Mouse (Mus musculus) forebrain, embryonic 16.5 days (tissue): ENCODE measurements around the gene Itga9. TPM values are rescaled to one million over a fixed set of nuclear protein-coding genes. Genes with fewer than 3 reads are reported as not detected.
A peak's percentile ranks its signal among the peaks of the same experiment; 100 is the strongest.

ENCODE experiments used
- ATAC-seq: fragments of 200-750 bp; cut with Nextera tagmentation; 2 replicates; pipeline ENCODE4 v1.8.0; 2017; ENCODE audit warnings: mild to moderate bottlenecking, moderate library complexity
- H3K27ac ChIP-seq: fragments of 300-500 bp; sonication (generic); 2 replicates; pipeline ENCODE4 v1.5.1; 2014; ENCODE audit warnings: low read length, control low read depth
- H3K27me3 ChIP-seq: fragments of 300-500 bp; sonication (generic); replicated peaks from 2 replicates; pipeline ENCODE4 v1.6.1; 2014; ENCODE audit warnings: low read length; ENCODE audit not compliant: control insufficient read depth, insufficient read depth
- H3K36me3 ChIP-seq: fragments of 300-500 bp; sonication (generic); 2 replicates; pipeline ENCODE4 v1.6.1; 2014; ENCODE audit not compliant: control insufficient read depth, insufficient read depth
- H3K4me1 ChIP-seq: fragments of 300-500 bp; sonication (generic); replicated peaks from 2 replicates; pipeline ENCODE4 v1.6.1; 2014; ENCODE audit warnings: low read length; ENCODE audit not compliant: control insufficient read depth, insufficient read depth
- H3K4me2 ChIP-seq: fragments of 300-500 bp; sonication (generic); 2 replicates; pipeline ENCODE4 v1.6.1; 2014; ENCODE audit warnings: mild to moderate bottlenecking, low read length, control low read depth
- H3K4me3 ChIP-seq: fragments of 300-500 bp; sonication (generic); replicated peaks from 2 replicates; pipeline ENCODE4 v1.5.1; 2014; ENCODE audit warnings: mild to moderate bottlenecking, low read length, control low read depth
- H3K9ac ChIP-seq: fragments of 300-500 bp; sonication (generic); replicated peaks from 2 replicates; pipeline ENCODE4 v1.6.1; 2014; ENCODE audit warnings: low read depth, low read length, control low read depth
- H3K9me3 ChIP-seq: fragments of 300-500 bp; sonication (generic); 2 replicates; pipeline ENCODE4 v1.6.1; 2016; ENCODE audit warnings: low read length; ENCODE audit not compliant: control insufficient read depth
- WGBS: fragments of 180-500 bp; shearing (Covaris S2); extraction: QIAGEN DNeasy Blood & Tissue Kit; methylation state at CpG from one replicate; pipeline ENCODE4 v1.1.7; 2014; 5-methylcytosine and 5-hydroxymethylcytosine counted together
- polyA plus RNA-seq: library from polyadenylated mRNA; unstranded; fragments of >200 nt; fragmentation: Nextera tagmentation; extraction: Ambion mirVana; gene quantifications from 2 replicates; pipeline ENCODE4 v1.2.1, GENCODE M21; 2015

Gene Itga9
- polyA plus RNA-seq, 1 experiment from 2014 or later, result 1.2 TPM

- Histone ChIP-seq H3K9me3 (no peaks in the 10 kb centered on the region), H3K27me3 (no peaks in the 10 kb centered on the region), H3K9ac (no peak overlapping the region), H3K4me2 (no peak overlapping the region), H3K27ac (no peak overlapping the region), H3K4me3 (no peak overlapping the region), H3K36me3 (no peaks in the 10 kb centered on the region), H3K4me1 (peaks cover 9% of the 10 kb centered on the region)
- WGBS, result 80% methylated on average over 2 of the region's 2 CpGs
- ATAC-seq, result no peak
These were observed 95.3 kb downstream of the Itga9 start for GRCm38 (mm10) chr9:118701791-118702190.

GRCm38 (mm10) chr9:118703146-118703545 is 96.7 kb downstream of the Itga9 start:
- no peak for ATAC-seq
- H3K27me3 ChIP-seq, result no peaks in the 10 kb centered on the region
- 82% methylated on average over 3 of the region's 3 CpGs for WGBS
- H3K9me3 ChIP-seq, result no peaks in the 10 kb centered on the region
- no peak overlapping the region for H3K4me3 ChIP-seq
- H3K4me1 ChIP-seq, result peaks cover 11% of the 10 kb centered on the region
- no peak overlapping the region for H3K27ac ChIP-seq
- H3K9ac ChIP-seq, result no peak overlapping the region
- H3K4me2 ChIP-seq, result no peak overlapping the region
- no peaks in the 10 kb centered on the region for H3K36me3 ChIP-seq

GRCm38 (mm10) chr9:118705381-118706074 is 99.0 kb downstream of the Itga9 start:
- no peak overlapping the region for H3K4me2 ChIP-seq
- H3K9ac ChIP-seq, result no peak overlapping the region
- H3K9me3 ChIP-seq, result no peaks in the 10 kb centered on the region
- no peaks in the 10 kb centered on the region for H3K36me3 ChIP-seq
- H3K27me3 ChIP-seq, result no peaks in the 10 kb centered on the region
- no peak overlapping the region for H3K4me3 ChIP-seq
- 59% methylated on average over 14 of the region's 14 CpGs for WGBS
- H3K4me1 ChIP-seq, result peaks cover 11% of the 10 kb centered on the region
- no peak for ATAC-seq
- H3K27ac ChIP-seq, result no peak overlapping the region

GRCm38 (mm10) chr9:118706176-118706975 is 99.9 kb downstream of the Itga9 start:
- ATAC-seq, result peak; percentile 87
- H3K9ac ChIP-seq, result no peak overlapping the region
- H3K27me3 ChIP-seq, result no peaks in the 10 kb centered on the region
- peaks cover 11% of the 10 kb centered on the region for H3K4me1 ChIP-seq
- no peak overlapping the region for H3K27ac ChIP-seq
- no peak overlapping the region for H3K4me2 ChIP-seq
- H3K36me3 ChIP-seq, result no peaks in the 10 kb centered on the region
- H3K9me3 ChIP-seq, result no peaks in the 10 kb centered on the region
- H3K4me3 ChIP-seq, result no peak overlapping the region
- 27% methylated on average over 18 of the region's 18 CpGs for WGBS

- WGBS, result 76% methylated on average over 9 of the region's 9 CpGs
- ATAC-seq, result no peak
- peaks cover 11% of the 10 kb centered on the region for H3K4me1 ChIP-seq
- H3K9ac ChIP-seq, result no peak overlapping the region
- H3K4me2 ChIP-seq, result no peak overlapping the region
- no peak overlapping the region for H3K27ac ChIP-seq
- H3K4me3 ChIP-seq, result no peak overlapping the region
- no peaks in the 10 kb centered on the region for H3K9me3 ChIP-seq
- H3K27me3 ChIP-seq, result no peaks in the 10 kb centered on the region
- no peaks in the 10 kb centered on the region for H3K36me3 ChIP-seq
These were observed 104.1 kb downstream of the Itga9 start for GRCm38 (mm10) chr9:118710625-118711024.

- no peak overlapping the region for H3K9ac ChIP-seq
- 92% methylated on average over 11 of the region's 11 CpGs for WGBS
- H3K36me3 ChIP-seq, result no peaks in the 10 kb centered on the region
- peaks cover 2% of the 10 kb centered on the region for H3K4me1 ChIP-seq
- no peaks in the 10 kb centered on the region for H3K27me3 ChIP-seq
- no peak for ATAC-seq
- H3K9me3 ChIP-seq, result no peaks in the 10 kb centered on the region
- no peak overlapping the region for H3K27ac ChIP-seq
- no peak overlapping the region for H3K4me3 ChIP-seq
- no peak overlapping the region for H3K4me2 ChIP-seq
These were observed 105.3 kb downstream of the Itga9 start for GRCm38 (mm10) chr9:118711749-118712148.

- Histone ChIP-seq H3K27ac (no peak overlapping the region), H3K9ac (no peak overlapping the region), H3K27me3 (no peaks in the 10 kb centered on the region), H3K9me3 (no peaks in the 10 kb centered on the region), H3K4me2 (no peak overlapping the region), H3K36me3 (no peaks in the 10 kb centered on the region), H3K4me1 (no peaks in the 10 kb centered on the region), H3K4me3 (no peak overlapping the region)
- WGBS, result 90% methylated on average over 8 of the region's 8 CpGs
- no peak for ATAC-seq
These were observed 107.0 kb downstream of the Itga9 start for GRCm38 (mm10) chr9:118713515-118713914.

- Histone ChIP-seq H3K4me3 (no peak overlapping the region), H3K4me2 (no peak overlapping the region), H3K27me3 (no peaks in the 10 kb centered on the region), H3K36me3 (no peaks in the 10 kb centered on the region), H3K9ac (no peak overlapping the region), H3K27ac (no peak overlapping the region), H3K9me3 (no peaks in the 10 kb centered on the region), H3K4me1 (no peaks in the 10 kb centered on the region)
- 74% methylated on average over 5 of the region's 5 CpGs for whole genome bisulfite sequencing
- ATAC-seq, result no peak
These were observed 108.0 kb downstream of the Itga9 start for GRCm38 (mm10) chr9:118714536-118714935.

GRCm38 (mm10) chr9:118715971-118716628 is 109.6 kb downstream of the Itga9 start:
- no peak for ATAC-seq
- 84% methylated on average over 9 of the region's 9 CpGs for WGBS
- H3K27ac ChIP-seq, result no peak overlapping the region
- H3K27me3 ChIP-seq, result no peaks in the 10 kb centered on the region
- no peaks in the 10 kb centered on the region for H3K36me3 ChIP-seq
- H3K4me1 ChIP-seq, result no peaks in the 10 kb centered on the region
- H3K4me2 ChIP-seq, result no peak overlapping the region
- H3K4me3 ChIP-seq, result no peak overlapping the region
- no peaks in the 10 kb centered on the region for H3K9me3 ChIP-seq
- H3K9ac ChIP-seq, result no peak overlapping the region
